Mouse (Mus musculus): ENCODE measurements at regions not wholly inside any gene's neighbourhood (a gene's known extent, or its start where the extent isn't known, plus 50 kb on each side); places are given as distances from the start of the nearest gene placed in this dataset.

GRCm38 (mm10) chr2:45713997-45714396 is 596.8 kb upstream of the Zeb2 start:
- ATAC-seq (ENCODE audit: insufficient read depth): no peak
- no peak overlapping the region for H3K4me3 ChIP-seq (replicated peaks)
- H3K36me3 ChIP-seq (replicated peaks): no peaks in the 10 kb centered on the region
- H3K4me2 ChIP-seq: no peak overlapping the region
- H3K9me3 ChIP-seq (replicated peaks): no peaks in the 10 kb centered on the region
- no peaks in the 10 kb centered on the region for H3K4me1 ChIP-seq (replicated peaks)
- H3K27ac ChIP-seq (replicated peaks): no peak overlapping the region
- WGBS (ENCODE audit: insufficient replicate concordance): 60% methylated on average over 4 of the region's 4 CpGs
- H3K9ac ChIP-seq: no peak overlapping the region
- H3K27me3 ChIP-seq: no peaks in the 10 kb centered on the region

GRCm38 (mm10) chr2:45707026-45707425 is 589.8 kb upstream of the Zeb2 start:
- H3K9ac ChIP-seq: no peak overlapping the region
- no peaks in the 10 kb centered on the region for H3K4me1 ChIP-seq (replicated peaks)
- ATAC-seq (ENCODE audit: insufficient read depth): no peak
- H3K4me3 ChIP-seq (replicated peaks): no peak overlapping the region
- no peaks in the 10 kb centered on the region for H3K9me3 ChIP-seq (replicated peaks)
- H3K27me3 ChIP-seq: no peaks in the 10 kb centered on the region
- no peaks in the 10 kb centered on the region for H3K36me3 ChIP-seq (replicated peaks)
- H3K4me2 ChIP-seq: no peak overlapping the region
- no peak overlapping the region for H3K27ac ChIP-seq (replicated peaks)

DNA sequence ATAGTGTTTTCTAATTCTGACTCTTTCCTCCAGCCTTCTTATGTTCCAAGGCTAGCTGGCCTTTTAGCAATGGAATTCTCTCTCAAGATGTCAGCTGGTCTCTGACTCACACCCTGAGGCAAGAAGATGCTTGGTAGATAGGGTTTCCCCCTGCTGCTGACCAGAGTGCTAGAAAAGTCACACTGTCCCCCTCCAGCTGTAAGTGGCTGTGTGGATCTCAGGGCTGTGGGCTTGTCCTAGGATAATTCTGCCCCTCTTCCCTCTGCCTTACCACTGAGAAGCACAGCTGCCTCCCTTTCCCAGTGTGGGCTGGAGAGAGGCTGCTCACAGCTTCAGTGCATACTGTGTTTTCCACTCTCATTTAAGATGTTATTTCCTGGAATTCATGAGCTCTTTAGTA is 585.3 kb upstream of the Zeb2 start:
- Histone ChIP-seq H3K4me2 (no peak overlapping the region), H3K36me3 (replicated peaks) (no peaks in the 10 kb centered on the region), H3K9me3 (replicated peaks) (no peaks in the 10 kb centered on the region), H3K9ac (no peak overlapping the region), H3K27ac (replicated peaks) (no peak overlapping the region), H3K4me1 (replicated peaks) (no peaks in the 10 kb centered on the region), H3K4me3 (replicated peaks) (no peak overlapping the region), H3K27me3 (no peaks in the 10 kb centered on the region)
- no peak for ATAC-seq (ENCODE audit: insufficient read depth)

- Histone ChIP-seq H3K27me3 (no peaks in the 10 kb centered on the region), H3K9me3 (replicated peaks) (no peaks in the 10 kb centered on the region), H3K36me3 (replicated peaks) (no peaks in the 10 kb centered on the region), H3K9ac (no peak overlapping the region), H3K4me1 (replicated peaks) (no peaks in the 10 kb centered on the region), H3K4me3 (replicated peaks) (no peak overlapping the region), H3K27ac (replicated peaks) (no peak overlapping the region), H3K4me2 (no peak overlapping the region)
- ATAC-seq (ENCODE audit: insufficient read depth): no peak
- whole genome bisulfite sequencing (ENCODE audit: insufficient replicate concordance): 58% methylated on average over 1 of the region's 1 CpGs
These were observed 583.4 kb upstream of the Zeb2 start for GRCm38 (mm10) chr2:45700578-45700977.

- H3K4me2 ChIP-seq: no peak overlapping the region
- WGBS (ENCODE audit: insufficient replicate concordance): 56% methylated on average over 8 of the region's 8 CpGs
- no peak overlapping the region for H3K9ac ChIP-seq
- H3K27me3 ChIP-seq: no peaks in the 10 kb centered on the region
- H3K36me3 ChIP-seq (replicated peaks): no peaks in the 10 kb centered on the region
- H3K4me3 ChIP-seq (replicated peaks): no peak overlapping the region
- H3K4me1 ChIP-seq (replicated peaks): no peaks in the 10 kb centered on the region
- no peak overlapping the region for H3K27ac ChIP-seq (replicated peaks)
- no peak for ATAC-seq (ENCODE audit: insufficient read depth)
- H3K9me3 ChIP-seq (replicated peaks): no peaks in the 10 kb centered on the region
These were observed 576.3 kb upstream of the Zeb2 start for GRCm38 (mm10) chr2:45693291-45694020.

DNA sequence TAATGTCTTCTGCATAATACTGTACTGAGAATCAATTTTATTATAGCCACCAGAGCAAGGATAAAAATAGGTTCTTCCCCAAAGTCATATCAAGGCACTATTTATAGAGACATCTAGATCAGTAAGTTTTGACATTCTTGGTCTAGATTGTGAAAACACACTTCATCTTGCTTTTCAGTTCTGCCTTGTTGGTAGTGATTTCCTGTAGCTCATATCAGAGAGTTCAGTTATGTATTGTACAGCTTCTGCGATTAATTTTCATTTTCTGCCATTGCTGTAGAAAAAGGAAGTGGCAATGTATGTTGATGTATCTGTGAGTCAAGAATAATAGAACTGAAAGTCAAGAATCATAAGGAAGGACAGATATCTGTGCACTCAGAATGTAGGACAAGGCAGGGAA is 575.6 kb upstream of the Zeb2 start:
- ATAC-seq (ENCODE audit: insufficient read depth): no peak
- 27% methylated on average over 1 of the region's 1 CpGs for WGBS (ENCODE audit: insufficient replicate concordance)
- H3K27ac ChIP-seq (replicated peaks): no peak overlapping the region
- H3K27me3 ChIP-seq: no peaks in the 10 kb centered on the region
- no peak overlapping the region for H3K4me3 ChIP-seq (replicated peaks)
- no peak overlapping the region for H3K9ac ChIP-seq
- no peak overlapping the region for H3K4me2 ChIP-seq
- H3K36me3 ChIP-seq (replicated peaks): no peaks in the 10 kb centered on the region
- H3K9me3 ChIP-seq (replicated peaks): no peaks in the 10 kb centered on the region
- no peaks in the 10 kb centered on the region for H3K4me1 ChIP-seq (replicated peaks)

DNA sequence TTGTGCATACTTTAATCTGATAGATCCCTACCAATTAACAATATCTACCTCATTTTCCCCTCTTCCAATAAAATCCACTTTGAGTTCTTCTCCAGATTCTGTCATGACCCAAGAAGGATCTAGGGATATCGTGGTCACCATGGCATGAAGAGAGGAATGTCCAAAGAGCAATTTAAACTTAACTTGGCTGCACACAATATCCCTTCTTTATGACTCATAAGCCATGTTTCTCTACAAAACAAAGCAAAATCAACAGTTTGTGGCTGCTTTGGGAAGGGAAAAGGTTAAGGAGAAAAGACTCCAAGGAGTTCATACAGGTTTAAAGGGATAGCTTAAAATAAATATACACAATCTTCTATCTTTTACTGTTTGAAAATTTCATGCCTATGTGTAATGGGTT is 571.8 kb upstream of the Zeb2 start:
- H3K9ac ChIP-seq: no peak overlapping the region
- ATAC-seq (ENCODE audit: insufficient read depth): no peak
- no peaks in the 10 kb centered on the region for H3K4me1 ChIP-seq (replicated peaks)
- no peak overlapping the region for H3K4me3 ChIP-seq (replicated peaks)
- WGBS (ENCODE audit: insufficient replicate concordance): 67% methylated on average over 1 of the region's 1 CpGs
- no peak overlapping the region for H3K4me2 ChIP-seq
- no peak overlapping the region for H3K27ac ChIP-seq (replicated peaks)
- no peaks in the 10 kb centered on the region for H3K27me3 ChIP-seq
- no peaks in the 10 kb centered on the region for H3K36me3 ChIP-seq (replicated peaks)
- no peaks in the 10 kb centered on the region for H3K9me3 ChIP-seq (replicated peaks)

GRCm38 (mm10) chr2:45681251-45681650 is 564.1 kb upstream of the Zeb2 start:
- H3K9me3 ChIP-seq (replicated peaks): no peaks in the 10 kb centered on the region
- H3K9ac ChIP-seq: no peak overlapping the region
- no peaks in the 10 kb centered on the region for H3K4me1 ChIP-seq (replicated peaks)
- no peak overlapping the region for H3K27ac ChIP-seq (replicated peaks)
- no peaks in the 10 kb centered on the region for H3K36me3 ChIP-seq (replicated peaks)
- H3K4me2 ChIP-seq: no peak overlapping the region
- 74% methylated on average over 1 of the region's 1 CpGs for WGBS (ENCODE audit: insufficient replicate concordance)
- H3K27me3 ChIP-seq: no peaks in the 10 kb centered on the region
- no peak for ATAC-seq (ENCODE audit: insufficient read depth)
- H3K4me3 ChIP-seq (replicated peaks): no peak overlapping the region

GRCm38 (mm10) chr2:45679101-45679895 is 562.1 kb upstream of the Zeb2 start:
- no peak for ATAC-seq (ENCODE audit: insufficient read depth)
- WGBS (ENCODE audit: insufficient replicate concordance): 64% methylated on average over 10 of the region's 10 CpGs
- H3K27me3 ChIP-seq: no peaks in the 10 kb centered on the region
- no peak overlapping the region for H3K4me3 ChIP-seq (replicated peaks)
- H3K9me3 ChIP-seq (replicated peaks): no peaks in the 10 kb centered on the region
- H3K27ac ChIP-seq (replicated peaks): no peak overlapping the region
- no peaks in the 10 kb centered on the region for H3K36me3 ChIP-seq (replicated peaks)
- H3K4me2 ChIP-seq: no peak overlapping the region
- H3K9ac ChIP-seq: no peak overlapping the region
- no peaks in the 10 kb centered on the region for H3K4me1 ChIP-seq (replicated peaks)

DNA sequence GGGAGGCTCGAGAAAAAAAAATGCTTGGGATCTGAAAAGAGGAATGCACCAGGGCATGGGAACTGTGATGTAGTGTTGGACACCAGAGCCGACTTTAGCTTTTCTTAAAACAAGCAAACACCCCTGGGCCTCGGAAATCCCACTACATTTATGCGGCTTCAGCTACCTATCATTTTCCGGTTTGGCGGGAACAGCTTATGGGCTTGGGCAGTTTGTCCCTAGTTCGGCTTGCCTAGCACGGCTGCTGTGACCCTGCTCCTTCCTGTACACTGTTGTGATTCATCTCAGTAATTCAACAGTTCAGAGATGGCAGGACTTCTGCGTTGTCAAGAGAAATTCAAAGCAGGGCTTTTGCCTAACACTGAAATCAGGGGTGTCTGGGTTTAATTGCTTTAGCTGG is 561.5 kb upstream of the Zeb2 start:
- Histone ChIP-seq H3K4me2 (no peak overlapping the region), H3K4me1 (replicated peaks) (no peaks in the 10 kb centered on the region), H3K36me3 (replicated peaks) (no peaks in the 10 kb centered on the region), H3K9ac (no peak overlapping the region), H3K4me3 (replicated peaks) (no peak overlapping the region), H3K9me3 (replicated peaks) (no peaks in the 10 kb centered on the region), H3K27ac (replicated peaks) (no peak overlapping the region), H3K27me3 (no peaks in the 10 kb centered on the region)
- 68% methylated on average over 9 of the region's 9 CpGs for WGBS (ENCODE audit: insufficient replicate concordance)
- no peak for ATAC-seq (ENCODE audit: insufficient read depth)

GRCm38 (mm10) chr2:45675776-45676175 is 558.6 kb upstream of the Zeb2 start:
- Histone ChIP-seq H3K4me2 (no peak overlapping the region), H3K27me3 (no peaks in the 10 kb centered on the region), H3K27ac (replicated peaks) (no peak overlapping the region), H3K4me1 (replicated peaks) (no peaks in the 10 kb centered on the region), H3K9ac (no peak overlapping the region), H3K36me3 (replicated peaks) (no peaks in the 10 kb centered on the region), H3K9me3 (replicated peaks) (no peaks in the 10 kb centered on the region), H3K4me3 (replicated peaks) (no peak overlapping the region)
- no peak for ATAC-seq (ENCODE audit: insufficient read depth)
- 69% methylated on average over 2 of the region's 2 CpGs for WGBS (ENCODE audit: insufficient replicate concordance)

DNA sequence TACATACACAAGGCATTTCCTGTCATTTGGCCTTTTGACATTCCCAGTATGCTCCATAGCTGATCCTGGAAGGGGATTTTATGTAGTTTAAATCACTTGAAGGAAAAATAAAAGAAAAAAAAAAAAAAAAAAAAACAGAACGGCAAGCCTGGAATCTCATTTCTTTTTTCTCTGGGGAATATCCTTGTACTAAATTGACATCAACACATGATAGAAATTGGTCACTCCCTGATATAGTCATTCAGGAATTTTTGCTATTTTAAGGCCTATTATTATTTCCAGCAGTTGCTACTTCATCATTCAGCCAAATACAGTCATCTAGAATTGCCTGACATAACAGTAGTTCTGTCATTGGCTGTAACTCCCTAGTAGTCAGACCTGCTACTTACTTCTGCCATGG is 538.8 kb upstream of the Zeb2 start:
- WGBS (ENCODE audit: insufficient replicate concordance): 63% methylated on average over 1 of the region's 1 CpGs
- no peak overlapping the region for H3K9ac ChIP-seq
- no peak for ATAC-seq (ENCODE audit: insufficient read depth)
- H3K4me2 ChIP-seq: no peak overlapping the region
- no peaks in the 10 kb centered on the region for H3K4me1 ChIP-seq (replicated peaks)
- no peak overlapping the region for H3K4me3 ChIP-seq (replicated peaks)
- no peaks in the 10 kb centered on the region for H3K36me3 ChIP-seq (replicated peaks)
- no peaks in the 10 kb centered on the region for H3K27me3 ChIP-seq
- no peaks in the 10 kb centered on the region for H3K9me3 ChIP-seq (replicated peaks)
- no peak overlapping the region for H3K27ac ChIP-seq (replicated peaks)

All from liver, embryonic 15.5 days (tissue).